Mouse (Mus musculus): ENCODE data around the gene Cd180. TPM values are rescaled to one million over a fixed set of nuclear protein-coding genes. Genes with fewer than 3 reads are reported as not detected.
"Not testable (repeated sequence)": the region's sequence is repeated elsewhere in the genome, so short reads cannot be mapped to it uniquely, and the experiment has no call there.

Cd180 gene
- polyA plus RNA-seq, 1 experiment from 2014 or later: 0.88 TPM

- H3K4me1 ChIP-seq (ENCODE audit: control insufficient read depth in 2 of 2, insufficient read depth in 2 of 2, low read length in 2 of 2): peaks cover 18 to 34% of the 10 kb centered on the region in 2 experiments
- H3K4me2 ChIP-seq (ENCODE audit: low read length): no peak overlapping the region
- ATAC-seq (ENCODE audit: insufficient number of reproducible peaks, insufficient read depth, low FRiP score, low read depth): no peak
- no peaks in the 10 kb centered on the region for H3K9me3 ChIP-seq (ENCODE audit: control insufficient read depth, low read length)
- no peak overlapping the region for H3K9ac ChIP-seq (ENCODE audit: low read length)
- WGBS: 89% methylated on average over 4 of the region's 4 CpGs
- no peak overlapping the region for H3K4me3 ChIP-seq (ENCODE audit: control insufficient read depth in 1 of 2, insufficient read depth in 1 of 2, low read depth in 1 of 2, low read length in 2 of 2)
- H3K27me3 ChIP-seq (ENCODE audit: control insufficient read depth, insufficient read depth, low read length): no peaks in the 10 kb centered on the region
- H3K27ac ChIP-seq (replicated peaks in 1 of 2; ENCODE audit: control insufficient read depth in 1 of 2, insufficient read depth in 1 of 2, low read depth in 2 of 2, low read length in 2 of 2): no peak overlapping the region
- H3K36me3 ChIP-seq (ENCODE audit: control insufficient read depth, insufficient read depth, low read length): no peaks in the 10 kb centered on the region
These were observed 26.0 kb upstream of the Cd180 start for GRCm38 (mm10) chr13:102667401-102667800.

DNA sequence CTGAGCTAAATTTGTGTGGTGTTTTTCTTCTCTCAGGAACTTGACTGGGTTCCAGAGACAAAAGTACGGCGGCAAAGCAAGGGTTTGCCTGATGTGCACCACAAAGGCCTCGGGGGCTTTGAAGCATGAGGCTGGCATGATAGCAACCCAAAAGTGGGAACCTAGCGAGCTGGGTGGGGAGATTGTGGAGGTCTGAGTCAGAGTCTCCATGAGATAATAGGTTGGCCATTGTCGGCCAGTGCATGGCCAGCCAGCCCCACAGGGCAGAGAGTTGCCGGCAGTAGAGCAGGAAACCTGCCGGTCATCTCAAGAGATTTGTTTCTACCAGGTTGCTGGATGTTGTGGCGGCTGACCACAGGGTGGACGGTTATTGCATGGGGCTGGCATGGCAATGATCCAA, 25.5 kb upstream of the Cd180 start:
- ATAC-seq (ENCODE audit: insufficient number of reproducible peaks, insufficient read depth, low FRiP score, low read depth): no peak
- WGBS: 58% methylated on average over 9 of the region's 9 CpGs

GRCm38 (mm10) chr13:102668933-102669332, 24.4 kb upstream of the Cd180 start:
- H3K4me2 ChIP-seq (ENCODE audit: low read length): no peak overlapping the region
- no peaks in the 10 kb centered on the region for H3K36me3 ChIP-seq (ENCODE audit: control insufficient read depth, insufficient read depth, low read length)
- H3K9ac ChIP-seq (ENCODE audit: low read length): no peak overlapping the region
- no peaks in the 10 kb centered on the region for H3K27me3 ChIP-seq (ENCODE audit: control insufficient read depth, insufficient read depth, low read length)
- H3K4me3 ChIP-seq (ENCODE audit: control insufficient read depth in 1 of 2, insufficient read depth in 1 of 2, low read depth in 1 of 2, low read length in 2 of 2): no peak overlapping the region
- H3K9me3 ChIP-seq (ENCODE audit: control insufficient read depth, low read length): no peaks in the 10 kb centered on the region
- H3K4me1 ChIP-seq (ENCODE audit: control insufficient read depth in 2 of 2, insufficient read depth in 2 of 2, low read length in 2 of 2): peaks cover 18 to 34% of the 10 kb centered on the region in 2 experiments
- 60% methylated on average over 6 of the region's 6 CpGs for WGBS
- peak overlapping the region in 1 of 2 experiments; percentile 46; a peak in 2 of 4 replicates for H3K27ac ChIP-seq (replicated peaks in 1 of 2; ENCODE audit: control insufficient read depth in 1 of 2, insufficient read depth in 1 of 2, low read depth in 2 of 2, low read length in 2 of 2)
- no peak for ATAC-seq (ENCODE audit: insufficient number of reproducible peaks, insufficient read depth, low FRiP score, low read depth)

More for the DNA sequence above, 25.5 kb upstream of the Cd180 start:
- Histone ChIP-seq H3K4me2 (ENCODE audit: low read length) (no peak overlapping the region), H3K4me1 (ENCODE audit: control insufficient read depth in 2 of 2, insufficient read depth in 2 of 2, low read length in 2 of 2) (peaks cover 18 to 34% of the 10 kb centered on the region in 2 experiments), H3K4me3 (ENCODE audit: control insufficient read depth in 1 of 2, insufficient read depth in 1 of 2, low read depth in 1 of 2, low read length in 2 of 2) (no peak overlapping the region), H3K27me3 (ENCODE audit: control insufficient read depth, insufficient read depth, low read length) (no peaks in the 10 kb centered on the region), H3K27ac (replicated peaks in 1 of 2; ENCODE audit: control insufficient read depth in 1 of 2, insufficient read depth in 1 of 2, low read depth in 2 of 2, low read length in 2 of 2) (no peak overlapping the region), H3K9me3 (ENCODE audit: control insufficient read depth, low read length) (no peaks in the 10 kb centered on the region), H3K9ac (ENCODE audit: low read length) (no peak overlapping the region), H3K36me3 (ENCODE audit: control insufficient read depth, insufficient read depth, low read length) (no peaks in the 10 kb centered on the region)

DNA sequence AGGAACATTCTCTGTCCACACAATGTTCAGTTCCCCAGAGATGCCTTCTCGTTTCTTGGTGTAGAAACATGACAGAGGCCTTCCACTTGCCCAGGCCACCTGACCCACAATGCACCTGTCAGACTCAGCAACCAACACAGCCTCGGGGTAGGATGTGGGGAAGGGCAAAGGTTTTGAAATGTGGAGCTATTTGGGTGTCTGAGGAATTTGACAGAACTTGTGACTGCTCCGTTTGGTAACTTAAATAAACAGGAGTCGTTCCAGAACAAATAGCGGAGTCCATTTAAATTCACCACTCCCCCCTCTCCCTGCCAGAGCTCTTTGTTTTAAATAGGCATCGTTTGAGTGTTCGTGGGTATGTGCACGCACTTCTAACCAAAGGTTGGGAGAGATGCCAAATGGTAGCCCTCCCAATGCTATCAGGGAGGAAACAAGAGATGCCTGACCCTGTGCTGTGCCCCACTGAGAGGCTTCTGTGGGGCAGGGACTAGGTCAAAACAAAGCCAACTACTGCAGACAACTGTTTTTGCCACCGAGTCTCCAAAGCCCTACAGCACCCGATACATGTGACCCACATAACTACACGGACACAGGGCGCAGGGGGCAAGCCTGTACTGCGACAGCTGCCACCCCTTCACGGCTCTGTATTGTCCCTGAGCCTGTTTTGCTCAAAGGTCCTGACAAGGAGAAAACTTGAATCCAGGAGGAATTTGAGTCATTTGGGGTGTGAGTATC, 23.7 kb upstream of the Cd180 start:
- no peaks in the 10 kb centered on the region for H3K36me3 ChIP-seq (ENCODE audit: control insufficient read depth, insufficient read depth, low read length)
- H3K27ac ChIP-seq (replicated peaks in 1 of 2; ENCODE audit: control insufficient read depth in 1 of 2, insufficient read depth in 1 of 2, low read depth in 2 of 2, low read length in 2 of 2): peak overlapping the region; percentile 28 to 46
- H3K9ac ChIP-seq (ENCODE audit: low read length): peak overlapping the region; percentile 6; the same call in 1 of the 2 replicates
- ATAC-seq (ENCODE audit: insufficient number of reproducible peaks, insufficient read depth, low FRiP score, low read depth): peak; percentile 32; the same call in 1 of the 2 replicates
- 38% methylated on average over 14 of the region's 14 CpGs for WGBS
- H3K4me3 ChIP-seq (ENCODE audit: control insufficient read depth in 1 of 2, insufficient read depth in 1 of 2, low read depth in 1 of 2, low read length in 2 of 2): no peak overlapping the region
- no peaks in the 10 kb centered on the region for H3K27me3 ChIP-seq (ENCODE audit: control insufficient read depth, insufficient read depth, low read length)
- H3K9me3 ChIP-seq (ENCODE audit: control insufficient read depth, low read length): no peaks in the 10 kb centered on the region
- H3K4me1 ChIP-seq (ENCODE audit: control insufficient read depth in 2 of 2, insufficient read depth in 2 of 2, low read length in 2 of 2): peaks cover 18 to 34% of the 10 kb centered on the region in 2 experiments
- no peak overlapping the region for H3K4me2 ChIP-seq (ENCODE audit: low read length)

DNA sequence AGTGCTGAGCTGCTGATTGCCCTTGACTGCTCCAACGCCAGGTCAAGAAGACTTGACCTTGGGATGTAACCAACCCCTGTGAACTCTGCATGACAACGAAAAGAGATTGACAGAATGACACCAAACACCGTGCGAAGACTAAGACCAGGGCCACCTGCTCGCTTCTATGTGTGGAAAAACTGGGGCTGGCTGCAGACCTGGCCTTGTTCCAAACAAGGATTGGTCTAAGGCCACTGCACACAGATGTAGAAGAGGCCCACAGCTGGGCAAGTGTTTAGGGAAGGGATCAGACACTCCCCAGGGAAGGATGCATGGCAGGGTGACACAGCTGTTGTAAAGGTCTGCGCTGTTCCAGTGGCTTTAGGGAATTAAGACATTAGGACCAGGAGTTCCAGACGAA, 22.9 kb upstream of the Cd180 start:
- Histone ChIP-seq H3K9ac (ENCODE audit: low read length) (no peak overlapping the region), H3K27ac (replicated peaks in 1 of 2; ENCODE audit: control insufficient read depth in 1 of 2, insufficient read depth in 1 of 2, low read depth in 2 of 2, low read length in 2 of 2) (peak overlapping the region; percentile 25 to 46; a peak in 2 of 4 replicates), H3K4me3 (ENCODE audit: control insufficient read depth in 1 of 2, insufficient read depth in 1 of 2, low read depth in 1 of 2, low read length in 2 of 2) (no peak overlapping the region), H3K4me2 (ENCODE audit: low read length) (no peak overlapping the region), H3K9me3 (ENCODE audit: control insufficient read depth, low read length) (no peaks in the 10 kb centered on the region), H3K4me1 (ENCODE audit: control insufficient read depth in 2 of 2, insufficient read depth in 2 of 2, low read length in 2 of 2) (peaks cover 18 to 29% of the 10 kb centered on the region in 2 experiments), H3K36me3 (ENCODE audit: control insufficient read depth, insufficient read depth, low read length) (no peaks in the 10 kb centered on the region), H3K27me3 (ENCODE audit: control insufficient read depth, insufficient read depth, low read length) (no peaks in the 10 kb centered on the region)
- WGBS: 65% methylated on average over 7 of the region's 7 CpGs
- no peak for ATAC-seq (ENCODE audit: insufficient number of reproducible peaks, insufficient read depth, low FRiP score, low read depth)

GRCm38 (mm10) chr13:102674083-102674482, 19.3 kb upstream of the Cd180 start:
- 66% methylated on average over 3 of the region's 3 CpGs for WGBS
- no peak overlapping the region for H3K4me2 ChIP-seq (ENCODE audit: low read length)
- no peaks in the 10 kb centered on the region for H3K36me3 ChIP-seq (ENCODE audit: control insufficient read depth, insufficient read depth, low read length)
- peaks cover 16 to 19% of the 10 kb centered on the region in 2 experiments for H3K4me1 ChIP-seq (ENCODE audit: control insufficient read depth in 2 of 2, insufficient read depth in 2 of 2, low read length in 2 of 2)
- no peak overlapping the region for H3K9ac ChIP-seq (ENCODE audit: low read length)
- no peaks in the 10 kb centered on the region for H3K27me3 ChIP-seq (ENCODE audit: control insufficient read depth, insufficient read depth, low read length)
- no peak for ATAC-seq (ENCODE audit: insufficient number of reproducible peaks, insufficient read depth, low FRiP score, low read depth)
- H3K9me3 ChIP-seq (ENCODE audit: control insufficient read depth, low read length): no peaks in the 10 kb centered on the region
- no peak overlapping the region for H3K27ac ChIP-seq (replicated peaks in 1 of 2; ENCODE audit: control insufficient read depth in 1 of 2, insufficient read depth in 1 of 2, low read depth in 2 of 2, low read length in 2 of 2)
- H3K4me3 ChIP-seq (ENCODE audit: control insufficient read depth in 1 of 2, insufficient read depth in 1 of 2, low read depth in 1 of 2, low read length in 2 of 2): no peak overlapping the region

DNA sequence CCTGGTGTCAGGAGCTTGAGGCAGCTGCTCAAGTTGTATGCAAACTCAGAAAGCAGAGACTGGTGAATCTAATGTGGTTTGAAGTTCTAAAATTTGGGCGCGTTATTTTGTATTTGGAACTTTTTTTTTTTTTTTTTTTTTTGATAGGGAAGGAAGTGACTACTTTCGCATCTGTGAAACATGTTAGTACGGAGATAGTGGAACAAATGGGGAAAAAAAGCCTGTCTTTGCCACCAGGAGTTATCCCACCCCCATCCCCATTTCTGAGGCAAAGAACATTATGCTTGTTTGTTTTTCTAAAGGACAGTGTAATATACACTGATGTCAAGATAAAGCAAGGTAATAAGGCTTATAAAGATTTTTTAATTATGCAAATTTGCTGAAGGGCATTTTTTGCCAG, 15.8 kb upstream of the Cd180 start:
- not testable (repeated sequence) for H3K4me1 ChIP-seq (ENCODE audit: control insufficient read depth in 2 of 2, insufficient read depth in 2 of 2, low read length in 2 of 2); H3K4me2 ChIP-seq (ENCODE audit: low read length); H3K27ac ChIP-seq (replicated peaks in 1 of 2; ENCODE audit: control insufficient read depth in 1 of 2, insufficient read depth in 1 of 2, low read depth in 2 of 2, low read length in 2 of 2); ATAC-seq (ENCODE audit: insufficient number of reproducible peaks, insufficient read depth, low FRiP score, low read depth); H3K4me3 ChIP-seq (ENCODE audit: control insufficient read depth in 1 of 2, insufficient read depth in 1 of 2, low read depth in 1 of 2, low read length in 2 of 2); H3K9me3 ChIP-seq (ENCODE audit: control insufficient read depth, low read length); H3K9ac ChIP-seq (ENCODE audit: low read length); H3K27me3 ChIP-seq (ENCODE audit: control insufficient read depth, insufficient read depth, low read length); H3K36me3 ChIP-seq (ENCODE audit: control insufficient read depth, insufficient read depth, low read length)
- 67% methylated on average over 4 of the region's 4 CpGs for WGBS

DNA sequence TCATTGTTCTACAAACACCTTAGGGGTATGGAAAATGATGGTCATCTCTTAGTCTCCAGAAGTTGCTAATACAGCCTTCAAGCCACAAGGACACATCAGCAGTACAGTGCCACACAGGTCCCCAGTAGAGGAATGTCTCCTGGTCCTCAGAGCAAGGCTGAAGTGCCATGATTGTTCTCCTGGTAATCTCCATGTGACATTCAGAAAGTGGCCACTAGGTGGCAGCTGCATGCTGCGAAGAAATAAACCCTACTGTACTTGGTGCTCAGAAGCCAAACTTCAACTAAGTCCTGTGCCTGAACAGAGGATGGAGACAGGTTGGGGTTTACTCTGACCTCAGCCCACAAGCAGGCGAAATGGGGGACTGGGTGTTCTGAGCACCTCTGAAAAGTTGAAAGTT, 14.9 kb upstream of the Cd180 start:
- Histone ChIP-seq H3K36me3 (ENCODE audit: control insufficient read depth, insufficient read depth, low read length) (no peaks in the 10 kb centered on the region), H3K9ac (ENCODE audit: low read length) (no peak overlapping the region), H3K4me2 (ENCODE audit: low read length) (no peak overlapping the region), H3K9me3 (ENCODE audit: control insufficient read depth, low read length) (no peaks in the 10 kb centered on the region), H3K4me1 (ENCODE audit: control insufficient read depth in 2 of 2, insufficient read depth in 2 of 2, low read length in 2 of 2) (no peaks in the 10 kb centered on the region), H3K27ac (replicated peaks in 1 of 2; ENCODE audit: control insufficient read depth in 1 of 2, insufficient read depth in 1 of 2, low read depth in 2 of 2, low read length in 2 of 2) (no peak overlapping the region), H3K27me3 (ENCODE audit: control insufficient read depth, insufficient read depth, low read length) (no peaks in the 10 kb centered on the region), H3K4me3 (ENCODE audit: control insufficient read depth in 1 of 2, insufficient read depth in 1 of 2, low read depth in 1 of 2, low read length in 2 of 2) (no peak overlapping the region)
- no peak for ATAC-seq (ENCODE audit: insufficient number of reproducible peaks, insufficient read depth, low FRiP score, low read depth)
- WGBS: 2% methylated on average over 2 of the region's 2 CpGs
